Mouse (Mus musculus): ENCODE data around the gene Cep83. TPM values are rescaled to one million over a fixed set of nuclear protein-coding genes. Genes with fewer than 3 reads are reported as not detected.

Cep83 gene
- polyA plus RNA-seq, 1 experiment from 2014 or later, result 17.3 TPM

- in situ Hi-C loops (cut with MboI; ENCODE audit: low pct_unique_long_range_greater_than_20kb), result no loop called here
- no peak for TF ChIP-seq CTCF (IDR thresholded peaks at IDR 0.05)
- CTCF ChIA-PET, result interaction anchor here (0.6 to 1.2 kb wide), 2 partner anchors 16 kb away, joined by 3 read pairs; no protein-coding TSS in a partner anchor
- POLR2A ChIA-PET, result no interaction called here
- ATAC-seq (no peak), DNase-seq (ENCODE audit: low read depth, low spot score) (no peak)
- H3K27me3 ChIP-seq, result no peaks in the 10 kb centered on the region
These were observed 116.4 kb downstream of the Cep83 start for GRCm38 (mm10) chr10:94804909-94805220.

DNA sequence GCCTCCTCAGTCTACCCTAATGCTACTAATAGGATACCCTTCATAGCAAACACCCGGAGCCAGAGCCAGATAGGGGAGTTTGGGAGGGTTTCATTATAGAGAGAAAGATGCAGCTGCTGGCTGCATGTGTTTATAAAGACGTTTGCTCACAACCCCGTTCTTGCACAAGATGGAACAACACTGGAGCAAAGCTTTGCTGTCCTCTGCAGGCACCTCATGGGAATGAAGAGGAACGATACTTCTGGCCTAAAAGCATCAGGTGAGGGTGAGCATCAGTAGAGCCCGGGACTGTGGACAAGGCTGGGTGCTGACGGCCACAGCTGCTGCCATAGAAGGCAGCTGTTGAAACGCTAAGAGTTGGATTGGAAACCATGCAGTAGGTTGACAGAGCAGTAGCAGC, 118.9 kb downstream of the Cep83 start:
- ATAC-seq, result no peak
- no peaks in the 10 kb centered on the region for H3K27me3 ChIP-seq
- in situ Hi-C loops (cut with MboI; ENCODE audit: low pct_unique_long_range_greater_than_20kb), result no loop called here
- no peak for TF ChIP-seq CTCF (IDR thresholded peaks at IDR 0.05)
- CTCF ChIA-PET, result interaction anchor here (1.2 kb wide), 1 partner anchor 12 kb away, joined by 3 read pairs; no protein-coding TSS in a partner anchor
- POLR2A ChIA-PET, result no interaction called here
- DNase-seq (ENCODE audit: low read depth, low spot score), result no peak

GRCm38 (mm10) chr10:94808275-94808674, 119.8 kb downstream of the Cep83 start:
- DNase-seq (ENCODE audit: low read depth, low spot score), result no peak
- POLR2A ChIA-PET, result no interaction called here
- no peaks in the 10 kb centered on the region for H3K27me3 ChIP-seq
- ATAC-seq, result no peak
- TF ChIP-seq CTCF (IDR thresholded peaks at IDR 0.05), result no peak
- in situ Hi-C loops (cut with MboI; ENCODE audit: low pct_unique_long_range_greater_than_20kb), result no loop called here
- CTCF ChIA-PET, result interaction anchor here (1.0 kb wide), 1 partner anchor 9 kb away, joined by 3 read pairs; no protein-coding TSS in a partner anchor

DNA sequence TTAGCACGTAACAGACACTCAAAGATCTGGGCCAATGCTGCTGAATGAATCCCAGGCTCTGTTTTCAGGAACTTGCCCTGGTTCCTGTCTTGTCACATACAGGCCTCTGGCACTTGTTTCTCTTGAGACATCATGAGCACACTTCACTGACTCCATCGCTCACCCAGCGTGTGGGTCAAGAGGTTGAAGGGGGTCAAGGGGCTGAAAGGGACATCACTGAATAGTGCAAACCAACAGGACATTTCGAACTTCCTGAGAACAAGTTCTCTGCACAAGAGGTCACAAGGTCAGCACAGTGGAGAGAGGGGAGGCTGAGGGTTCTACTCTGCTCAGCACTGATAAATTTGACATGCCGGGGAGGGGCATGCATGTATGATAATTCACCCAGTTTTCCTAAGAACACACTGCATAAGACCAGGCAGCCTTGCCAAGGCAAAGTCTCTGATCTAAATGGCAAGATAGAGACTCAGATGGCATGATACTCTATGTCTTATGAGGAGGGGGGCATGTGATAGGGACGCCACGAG, 121.6 kb downstream of the Cep83 start:
- in situ Hi-C loops (cut with MboI; ENCODE audit: low pct_unique_long_range_greater_than_20kb), result no loop called here

DNA sequence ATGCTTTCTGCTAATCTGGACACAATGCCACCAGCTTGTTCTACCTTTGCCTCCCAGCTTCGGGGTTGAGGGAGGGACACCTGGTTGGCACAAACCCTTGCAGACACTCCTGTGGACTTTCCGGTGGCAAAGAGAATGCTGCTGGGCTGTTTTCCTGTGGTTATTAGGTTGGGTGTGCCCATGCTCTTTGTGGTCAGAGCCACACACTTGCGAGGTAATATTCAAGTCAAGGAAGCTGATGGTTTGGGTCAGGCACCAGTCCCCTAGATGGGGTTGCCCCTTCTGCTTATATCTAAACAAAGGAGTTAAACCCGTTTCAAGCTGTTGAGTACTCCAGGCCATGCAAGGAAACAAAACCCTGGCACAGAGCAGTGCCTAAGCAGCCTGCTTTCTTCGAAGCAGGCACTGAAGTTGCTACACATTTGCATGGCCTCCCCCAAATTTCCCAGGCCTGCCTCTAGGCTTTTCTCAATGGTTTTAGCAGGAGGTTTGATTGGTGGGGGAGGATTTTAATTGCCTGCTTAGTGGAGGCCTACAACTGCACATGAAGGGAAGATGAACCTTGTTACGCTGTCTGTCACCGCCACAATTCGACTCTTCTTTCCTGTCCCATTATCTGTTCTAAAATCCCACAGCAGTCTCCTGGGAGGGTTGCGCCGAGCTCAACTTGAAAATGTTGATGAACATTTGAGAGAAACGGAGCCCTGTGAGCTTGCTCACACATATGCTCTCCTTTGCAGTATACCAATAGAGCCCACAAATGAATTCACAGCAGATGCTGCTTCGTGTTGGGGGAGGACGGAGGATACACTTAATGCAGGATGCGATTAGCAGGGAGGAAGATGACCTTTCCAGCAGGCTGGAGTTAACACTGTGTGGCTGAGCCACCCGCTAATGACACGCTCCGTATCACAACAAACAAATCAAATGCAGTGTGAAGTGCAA, 123.7 kb downstream of the Cep83 start:
- in situ Hi-C loops (cut with MboI; ENCODE audit: low pct_unique_long_range_greater_than_20kb), result no loop called here
- DNase-seq (ENCODE audit: low read depth, low spot score), result no peak
- no peaks in the 10 kb centered on the region for H3K27me3 ChIP-seq
- POLR2A ChIA-PET, result interaction anchor here (0.6 kb wide), 1 partner anchor 11 kb away, joined by 3 read pairs; no protein-coding TSS in a partner anchor
- no peak for TF ChIP-seq CTCF (IDR thresholded peaks at IDR 0.05)
- ATAC-seq, result no peak
- CTCF ChIA-PET, result interaction anchor here (1.6 kb wide), 1 partner anchor 42 kb away, joined by 4 read pairs; no protein-coding TSS in a partner anchor

More for the DNA sequence above, 121.6 kb downstream of the Cep83 start:
- no peak for TF ChIP-seq CTCF (IDR thresholded peaks at IDR 0.05)
- no peak for DNase-seq (ENCODE audit: low read depth, low spot score)
- H3K27me3 ChIP-seq, result no peaks in the 10 kb centered on the region
- no peak for ATAC-seq
- ChIA-PET POLR2A (interaction anchor here (0.6 kb wide), 1 partner anchor 92 kb away, joined by 3 read pairs; no protein-coding TSS in a partner anchor), CTCF (no interaction called here)

- in situ Hi-C loops (cut with MboI; ENCODE audit: low pct_unique_long_range_greater_than_20kb), result no loop called here
- no peaks in the 10 kb centered on the region for H3K27me3 ChIP-seq
- ATAC-seq, result no peak
- TF ChIP-seq CTCF (IDR thresholded peaks at IDR 0.05), result no peak
- DNase-seq (ENCODE audit: low read depth, low spot score), result no peak
- ChIA-PET CTCF (no interaction called here), POLR2A (no interaction called here)
These were observed 129.7 kb downstream of the Cep83 start for GRCm38 (mm10) chr10:94818127-94818526.

GRCm38 (mm10) chr10:94818781-94819665, 130.6 kb downstream of the Cep83 start:
- H3K27me3 ChIP-seq, result no peaks in the 10 kb centered on the region
- ChIA-PET POLR2A (interaction anchor here (0.6 kb wide), 1 partner anchor 10 kb away, joined by 3 read pairs; no protein-coding TSS in a partner anchor), CTCF (interaction anchor here (1.1 kb wide), 1 partner anchor 12 kb away, joined by 3 read pairs; no protein-coding TSS in a partner anchor)
- DNase-seq (ENCODE audit: low read depth, low spot score) (no peak), ATAC-seq (no peak)
- no peak for TF ChIP-seq CTCF (IDR thresholded peaks at IDR 0.05)
- in situ Hi-C loops (cut with MboI; ENCODE audit: low pct_unique_long_range_greater_than_20kb), result no loop called here

DNA sequence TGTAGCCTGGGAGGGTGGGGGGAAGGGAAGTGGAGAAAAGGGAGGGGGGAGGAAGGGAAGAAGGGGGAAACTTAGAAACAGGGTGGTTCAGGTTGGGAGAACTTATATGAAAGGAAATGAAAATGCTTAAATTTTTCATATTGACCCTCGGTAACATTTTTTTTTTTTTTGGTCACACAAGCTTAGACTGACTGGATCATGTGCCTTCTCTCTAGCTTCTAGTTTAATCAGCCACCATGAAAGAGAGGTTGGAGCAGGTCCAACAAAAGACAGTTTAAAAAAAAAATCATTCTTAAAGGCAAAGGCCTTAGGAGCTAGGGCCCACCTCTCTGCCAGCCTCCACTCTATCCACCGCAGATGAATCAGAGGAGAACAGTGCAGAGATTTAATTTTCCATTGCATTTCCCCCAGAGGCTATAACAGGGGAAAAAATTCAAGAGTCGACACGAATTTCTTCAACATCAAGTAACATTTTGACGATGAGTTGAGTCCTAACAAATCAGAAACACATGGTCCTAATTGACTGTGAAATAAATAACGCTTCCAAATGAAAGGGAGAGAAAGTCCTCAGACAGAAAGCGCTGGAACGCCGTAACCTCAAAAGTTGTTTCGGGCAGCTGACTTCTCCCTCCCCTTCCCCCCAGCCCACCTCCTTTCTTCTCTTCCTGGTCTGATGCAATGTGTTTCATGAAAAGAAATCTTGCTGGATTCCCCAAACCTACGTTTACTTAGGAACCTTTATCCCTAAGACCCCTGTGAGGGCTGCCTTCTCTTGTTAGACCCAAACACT, 135.7 kb downstream of the Cep83 start:
- DNase-seq (ENCODE audit: low read depth, low spot score), result peak; percentile 19
- in situ Hi-C loops (cut with MboI; ENCODE audit: low pct_unique_long_range_greater_than_20kb), result no loop called here
- POLR2A ChIA-PET, result interaction anchor here (0.6 kb wide), 1 partner anchor 1177 kb away, joined by 3 read pairs; no protein-coding TSS in a partner anchor
- TF ChIP-seq CTCF (IDR thresholded peaks at IDR 0.05), result no peak
- H3K27me3 ChIP-seq, result no peaks in the 10 kb centered on the region
- CTCF ChIA-PET, result no interaction called here
- no peak for ATAC-seq

GRCm38 (mm10) chr10:94825951-94826350, 137.5 kb downstream of the Cep83 start:
- POLR2A ChIA-PET, result interaction anchor here (0.6 to 1.3 kb wide), 2 partner anchors 92 to 119 kb away, joined by 3 to 4 read pairs; no protein-coding TSS in a partner anchor
- DNase-seq (ENCODE audit: low read depth, low spot score), result peak; percentile 62
- ATAC-seq, result peak; percentile 88
- H3K27me3 ChIP-seq, result no peaks in the 10 kb centered on the region
- CTCF ChIA-PET, result no interaction called here
- no peak for TF ChIP-seq CTCF (IDR thresholded peaks at IDR 0.05)
- in situ Hi-C loops (cut with MboI; ENCODE audit: low pct_unique_long_range_greater_than_20kb), result no loop called here
